Mouse (Mus musculus) frontal cortex, postnatal 14 days (tissue): ENCODE results near the gene Fnip2.
"Not testable (repeated sequence)": the region's sequence is repeated elsewhere in the genome, so short reads cannot be mapped to it uniquely, and the experiment has no call there.

Experiments used
- DNase-seq, 2 experiments: peaks; one replicate each; pipeline ENCODE4 v3.0.0; 2022; ENCODE audit warnings: low spot score in 2 of 2

Fnip2 gene

DNA sequence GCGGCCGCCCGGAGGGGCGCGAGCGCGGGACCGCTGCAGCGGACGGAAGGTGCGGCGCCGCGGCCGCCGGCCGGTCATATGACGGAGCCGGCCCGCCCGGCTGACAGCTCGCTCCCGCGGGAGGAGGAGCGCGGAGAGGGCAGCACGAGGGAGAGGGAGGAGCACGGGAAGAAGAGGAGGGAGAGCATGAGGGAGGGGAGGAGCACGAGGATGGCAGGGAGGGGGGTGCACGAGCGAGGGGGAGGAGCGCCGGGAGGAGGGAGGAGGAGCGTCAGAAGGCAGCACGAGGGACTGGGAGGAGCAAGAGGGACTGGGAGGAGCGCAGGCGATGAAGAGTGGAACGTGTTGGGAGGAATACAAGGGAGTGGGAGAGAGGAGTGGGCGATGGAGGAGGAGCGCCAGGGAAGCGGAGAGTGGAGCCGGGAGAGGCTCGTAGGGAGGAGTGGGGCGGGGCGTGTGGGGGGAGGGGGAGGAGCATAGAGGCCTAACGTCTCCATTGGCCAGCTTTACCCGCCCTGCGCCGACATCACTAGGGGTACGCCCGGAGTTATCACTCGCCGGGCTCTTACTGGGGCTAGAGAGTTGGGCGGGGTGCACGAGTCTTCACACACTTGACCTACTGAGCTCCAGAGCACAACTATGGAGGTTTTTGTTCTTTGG is at the start of gene Fnip2:
TSS of gene Fnip2 (minus strand) at position 94 of the 660 bp plus-strand sequence.
- DNase-seq = peak; percentile 76 to 83

DNA sequence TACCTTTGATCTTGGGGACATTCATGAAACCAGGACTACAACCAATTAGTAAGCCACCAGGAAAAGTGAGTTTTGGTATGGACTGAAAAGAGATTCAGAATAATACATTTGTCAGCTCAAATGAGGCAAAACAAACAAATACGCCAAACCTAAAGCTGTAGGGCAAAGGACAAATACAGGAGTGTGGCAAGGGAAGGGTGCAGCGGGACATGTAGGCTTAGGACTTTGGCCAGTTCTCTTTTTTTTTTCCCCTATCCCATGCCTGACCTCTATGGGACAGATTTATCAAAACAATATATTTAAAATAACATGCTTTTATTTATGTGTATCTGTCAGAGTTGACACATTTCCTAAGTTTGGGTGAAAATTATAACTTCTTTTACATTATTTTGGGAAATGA is 42.3 kb upstream of the Fnip2 start:
- no peak for DNase-seq

DNA sequence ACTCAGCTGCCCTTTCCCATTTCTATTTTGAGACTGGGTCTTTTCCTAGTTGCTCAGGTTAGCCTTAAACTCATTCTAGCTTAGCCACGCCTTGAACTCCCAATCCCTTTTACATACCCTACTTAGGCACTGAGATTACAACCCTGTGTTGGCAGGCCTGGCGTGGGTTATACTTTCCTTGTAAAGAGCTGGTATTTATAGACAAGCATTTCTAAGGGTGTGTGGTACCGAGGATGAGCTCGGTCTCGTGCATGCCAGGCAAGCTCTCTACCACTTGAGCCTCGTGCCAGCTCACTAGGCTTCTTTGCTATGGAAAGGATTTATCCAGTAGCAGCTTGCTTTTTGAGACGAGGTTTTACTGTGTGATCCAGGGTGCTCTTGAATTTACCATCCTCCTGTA is 27.9 kb upstream of the Fnip2 start:
- DNase-seq = no peak

DNA sequence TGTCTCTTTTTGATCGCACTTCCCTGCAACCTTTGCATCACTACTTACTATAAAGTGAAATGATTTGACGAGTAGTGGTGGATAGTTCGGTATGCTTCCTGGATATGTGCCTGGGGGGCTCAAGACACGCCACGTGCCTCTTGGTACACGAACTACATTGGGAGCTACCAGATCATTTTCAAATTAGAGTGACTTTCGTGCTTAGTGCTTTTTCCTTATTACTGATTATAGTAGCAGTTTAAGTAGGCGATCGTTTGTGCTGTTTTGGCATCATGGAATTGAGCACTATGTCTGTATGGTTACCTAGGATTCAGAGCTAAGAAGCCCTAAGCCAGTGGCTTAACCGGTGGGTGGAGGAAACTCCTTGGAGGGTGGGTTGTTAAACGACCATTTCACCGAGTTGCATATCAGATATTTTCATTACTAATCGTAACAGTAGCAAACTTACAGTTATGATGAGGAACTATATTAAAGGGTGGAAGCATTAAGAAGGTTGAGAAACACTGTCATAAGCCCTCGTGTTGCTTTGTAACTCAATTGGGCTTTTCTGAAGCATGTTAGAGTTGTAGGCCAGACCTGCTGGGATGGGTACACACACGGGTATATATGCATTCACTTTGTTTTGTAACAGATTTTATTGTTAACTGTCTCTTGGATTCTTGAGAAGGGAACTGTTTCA is 24.3 kb upstream of the Fnip2 start:
- DNase-seq = no peak

DNA sequence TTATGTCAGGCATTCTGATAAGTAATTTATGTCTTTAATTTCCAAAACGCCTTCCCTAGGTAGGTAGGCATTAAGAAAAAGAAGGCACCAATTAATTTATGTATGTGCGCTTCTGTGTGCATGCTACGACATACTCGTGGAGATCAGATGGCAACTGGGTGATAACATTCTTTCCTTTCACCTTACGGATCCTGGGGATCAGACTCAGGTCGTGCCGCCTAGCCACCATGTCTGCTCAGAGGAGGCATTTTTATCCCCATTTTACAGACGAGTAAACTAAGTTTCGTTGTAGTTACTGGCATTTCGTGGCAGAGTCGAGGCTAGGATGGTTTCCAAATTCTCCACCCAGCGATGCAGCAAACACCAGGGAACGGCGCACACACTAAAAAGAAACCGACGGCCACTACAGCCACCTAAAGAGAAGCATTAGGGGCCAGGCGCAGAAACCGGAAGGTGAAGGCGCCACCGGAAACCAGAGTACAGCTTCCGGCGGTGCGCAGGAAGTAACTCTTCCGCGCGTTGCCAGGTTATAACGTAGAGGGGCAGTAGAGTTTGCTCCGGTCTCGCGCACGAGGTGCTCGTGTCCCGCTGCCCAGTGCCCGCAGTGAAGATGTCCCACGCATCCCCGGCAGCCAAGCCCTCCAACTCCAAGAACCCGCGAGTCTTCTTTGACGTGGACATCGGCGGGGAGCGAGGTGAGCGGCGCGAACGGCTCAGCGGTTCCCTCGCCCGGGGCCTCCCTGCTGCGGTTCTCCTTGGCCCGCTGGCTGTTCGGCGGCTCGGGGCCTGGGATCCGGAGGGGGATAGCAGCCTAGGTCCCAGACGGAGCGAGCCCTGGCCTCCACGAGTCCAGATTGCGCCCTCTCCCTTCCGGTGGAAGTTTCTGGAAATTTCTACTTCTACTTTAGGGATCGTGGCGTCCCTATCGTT is 23.5 kb upstream of the Fnip2 start, which contains the start of gene Ppid:
TSS of gene Ppid (plus strand) at position 480 of the 930 bp plus-strand sequence.
- peak; percentile 59 to 61 for DNase-seq

DNA sequence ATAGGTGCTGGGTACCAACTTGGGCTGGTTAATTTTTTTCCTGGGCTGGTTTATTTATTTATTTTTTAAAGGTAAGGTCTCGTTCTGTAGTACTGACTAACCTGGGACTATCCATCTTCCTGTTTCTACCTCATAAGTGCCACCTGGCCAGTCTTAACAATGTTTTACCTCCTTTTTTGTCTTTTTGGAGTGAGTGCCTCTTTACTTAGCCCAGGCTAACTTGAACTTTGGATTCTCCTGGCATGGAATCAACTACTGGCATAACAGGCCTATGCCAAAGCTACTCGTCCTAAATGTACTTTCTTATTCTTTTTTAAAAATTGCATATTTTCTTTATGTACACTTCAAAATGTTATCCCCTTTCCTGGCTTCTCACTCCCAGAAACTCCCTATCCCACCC is 22.1 kb upstream of the Fnip2 start:
- no peak for DNase-seq

DNA sequence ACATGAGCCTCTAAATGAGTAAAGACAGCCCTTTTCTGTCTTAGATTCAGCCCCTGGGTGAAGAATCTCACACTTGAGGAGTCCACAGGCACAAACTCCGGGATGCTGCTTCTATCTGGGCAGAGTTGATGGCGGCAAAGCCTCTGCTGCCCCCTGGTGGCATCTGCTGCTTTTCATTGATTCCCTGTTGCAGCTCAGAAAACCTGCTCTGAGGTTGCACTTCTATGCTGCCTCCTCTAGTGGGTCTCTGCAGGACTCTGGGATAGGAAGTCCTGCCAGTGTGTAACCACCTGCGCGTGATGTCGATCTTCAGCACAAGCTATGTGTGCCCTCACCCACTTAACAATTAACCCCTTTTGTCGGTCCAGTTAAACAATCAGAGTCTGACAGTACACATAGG is 19.2 kb upstream of the Fnip2 start:
- peak; percentile 81 to 92 for DNase-seq

DNA sequence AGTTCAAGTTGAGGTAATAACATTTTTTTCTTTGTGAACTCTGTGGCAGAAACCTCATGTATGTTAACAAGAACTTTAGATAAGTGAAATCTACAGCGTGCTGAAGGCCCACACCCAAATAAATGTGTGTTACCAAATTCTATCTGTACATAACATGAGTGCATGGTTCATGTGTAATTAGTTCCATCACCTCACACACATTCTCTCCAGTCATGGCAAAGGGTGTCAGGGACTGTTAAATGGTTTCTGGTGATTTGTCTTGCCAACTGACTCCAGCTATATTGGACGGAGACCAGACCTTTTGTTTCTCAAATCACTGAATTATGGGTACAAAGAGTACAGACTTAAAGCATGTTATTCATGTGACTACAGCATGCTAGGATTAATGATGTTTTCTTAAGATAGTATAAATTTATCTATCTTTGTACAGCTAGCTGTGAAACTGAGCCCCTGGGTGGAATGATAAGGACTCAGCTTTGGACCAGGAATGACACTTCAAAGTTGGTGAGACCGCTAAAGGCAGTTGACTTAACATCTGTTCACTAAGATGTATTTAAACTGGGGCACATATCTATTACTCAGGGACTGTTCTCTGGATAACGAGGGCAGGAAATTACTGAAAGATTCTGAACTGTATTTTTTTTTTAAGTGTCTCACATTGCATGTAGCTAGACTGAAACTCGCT is 12.4 kb upstream of the Fnip2 start:
- DNase-seq = no peak

DNA sequence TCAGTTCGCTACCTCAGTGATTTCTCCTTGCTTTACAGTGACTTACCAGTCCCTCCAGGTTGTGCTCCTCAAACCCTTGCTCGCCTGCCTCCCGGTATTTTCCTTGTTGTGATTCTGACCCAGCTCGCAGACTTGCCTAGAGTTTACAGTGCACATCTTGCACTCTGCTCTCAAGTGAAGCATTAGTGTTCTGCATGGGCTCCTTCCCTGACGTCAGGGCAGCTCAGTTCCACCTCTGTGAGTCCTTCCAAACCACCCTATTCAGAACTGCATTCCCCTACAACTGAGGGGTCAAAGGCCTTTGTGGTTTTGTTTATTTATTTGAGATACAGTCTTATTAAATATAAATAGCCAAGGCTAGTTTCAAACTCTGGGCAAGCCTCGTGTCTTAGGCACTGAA is 10.6 kb upstream of the Fnip2 start:
- DNase-seq = no peak

DNA sequence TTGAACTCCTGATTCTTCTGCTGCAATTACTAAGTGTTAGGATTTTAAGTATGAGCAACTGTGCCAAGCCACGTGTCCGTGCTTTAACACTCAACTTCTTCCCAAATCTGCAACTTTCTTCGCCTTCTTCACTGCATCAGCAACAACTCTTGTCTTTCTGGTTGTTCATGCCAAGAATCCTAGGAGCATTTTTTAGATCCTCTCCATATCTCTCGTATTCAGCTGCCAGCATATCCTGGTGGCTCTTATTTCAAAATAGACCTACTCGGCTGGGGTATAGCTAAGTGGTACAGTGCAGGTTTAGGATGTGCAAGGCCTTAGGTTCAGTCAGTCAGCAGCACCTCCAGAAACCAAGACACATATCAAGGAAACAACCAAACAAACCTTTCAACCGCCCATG is 10.0 kb upstream of the Fnip2 start:
- no peak for DNase-seq

DNA sequence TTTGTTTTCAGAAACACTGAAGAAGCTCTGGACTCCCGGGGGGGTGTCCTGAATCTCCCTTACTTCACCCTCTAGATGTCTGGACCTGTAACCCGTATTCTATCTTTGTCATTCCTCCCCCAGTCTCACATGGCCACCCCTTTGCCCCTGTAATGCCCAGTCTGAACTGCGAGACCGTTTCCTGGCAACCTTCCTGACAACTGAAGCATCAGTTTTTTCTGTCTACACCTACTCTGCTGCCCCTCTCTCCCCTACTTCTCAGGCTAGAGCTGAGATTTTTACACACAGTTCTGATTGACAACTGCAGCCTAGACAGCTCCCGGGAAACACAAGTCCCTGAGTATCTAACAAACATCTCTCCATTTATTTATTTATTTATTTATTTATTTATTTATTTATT is 9.3 kb upstream of the Fnip2 start:
- DNase-seq = no peak

DNA sequence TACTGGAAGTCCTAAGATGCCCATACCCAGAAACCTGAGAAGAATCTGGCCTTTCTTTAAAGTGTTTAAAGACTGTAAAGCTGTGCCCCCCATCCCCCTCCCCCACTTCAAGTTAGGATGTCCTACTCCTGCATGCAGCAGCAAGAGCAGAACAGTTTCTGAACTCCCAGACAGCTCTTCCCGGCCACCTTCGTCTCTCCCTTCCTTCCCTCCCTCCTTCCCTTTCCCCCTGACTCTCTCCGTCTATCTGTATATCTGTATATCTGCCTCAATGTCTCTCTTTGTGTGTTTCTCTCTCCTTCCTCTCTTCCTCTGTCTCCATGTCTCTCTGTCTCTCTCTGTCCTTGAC is 8.8 kb upstream of the Fnip2 start:
- no peak for DNase-seq

DNA sequence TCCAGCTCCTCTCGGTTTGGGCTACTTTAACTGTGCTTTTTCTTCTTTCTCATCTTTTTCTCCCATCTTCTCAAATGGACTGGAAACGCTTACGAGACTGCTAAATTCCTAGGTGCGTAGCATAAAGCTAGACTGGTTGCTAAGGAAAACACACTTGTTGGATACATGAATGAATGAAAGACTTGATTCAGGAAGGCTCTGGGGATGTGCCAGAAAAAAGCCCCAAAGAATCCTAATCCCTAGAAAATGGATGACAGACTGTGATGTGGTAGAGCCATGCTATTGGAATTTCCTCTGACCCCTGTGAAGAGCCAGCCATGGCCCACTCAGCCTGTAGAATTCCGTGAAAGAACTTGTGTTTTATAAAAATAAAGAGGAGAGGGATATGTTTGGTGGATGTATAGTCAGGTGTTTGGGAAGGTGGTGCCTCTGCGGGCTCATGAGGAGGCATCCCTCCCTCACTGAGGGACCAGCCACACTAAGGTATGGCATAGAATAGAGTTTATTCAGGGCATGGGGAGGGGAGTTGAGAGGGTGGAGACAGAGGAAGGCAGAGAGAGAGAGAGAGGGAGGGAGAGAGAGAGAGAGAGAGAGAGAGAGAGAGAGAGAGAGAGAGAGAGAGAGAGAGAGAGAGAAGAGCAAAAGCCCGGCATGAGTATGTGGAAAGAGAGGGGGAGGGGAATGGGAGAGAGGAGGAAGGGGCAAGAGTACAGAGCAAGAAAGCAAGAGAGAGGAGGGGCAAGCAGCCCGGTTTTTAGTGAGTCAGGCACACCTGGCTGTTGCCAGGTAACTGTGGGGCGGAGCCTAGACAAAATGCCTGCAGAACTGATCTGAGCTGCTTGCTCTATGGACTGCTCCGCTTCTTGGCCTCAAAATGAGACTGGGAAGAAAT is 8.2 kb upstream of the Fnip2 start:
- DNase-seq = no peak

DNA sequence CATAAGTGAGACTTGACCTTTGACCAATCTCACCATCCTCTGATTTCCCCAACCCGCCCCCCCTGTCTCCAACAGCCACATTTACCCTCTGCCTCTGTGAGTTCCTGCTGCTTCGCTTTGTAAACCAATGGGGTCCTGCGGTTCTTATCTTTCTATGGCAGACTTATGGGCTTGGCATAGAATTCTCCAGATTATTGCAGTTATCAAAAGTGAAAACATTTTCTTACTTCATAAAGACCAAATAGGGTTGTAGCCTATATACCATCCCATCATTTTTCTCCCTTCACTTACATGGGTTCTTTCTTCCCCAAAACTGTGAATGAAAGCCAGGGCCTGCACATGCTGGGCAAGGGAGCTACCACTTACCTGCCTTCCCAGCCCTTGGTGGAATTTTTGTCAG is 6.7 kb upstream of the Fnip2 start:
- no peak for DNase-seq

DNA sequence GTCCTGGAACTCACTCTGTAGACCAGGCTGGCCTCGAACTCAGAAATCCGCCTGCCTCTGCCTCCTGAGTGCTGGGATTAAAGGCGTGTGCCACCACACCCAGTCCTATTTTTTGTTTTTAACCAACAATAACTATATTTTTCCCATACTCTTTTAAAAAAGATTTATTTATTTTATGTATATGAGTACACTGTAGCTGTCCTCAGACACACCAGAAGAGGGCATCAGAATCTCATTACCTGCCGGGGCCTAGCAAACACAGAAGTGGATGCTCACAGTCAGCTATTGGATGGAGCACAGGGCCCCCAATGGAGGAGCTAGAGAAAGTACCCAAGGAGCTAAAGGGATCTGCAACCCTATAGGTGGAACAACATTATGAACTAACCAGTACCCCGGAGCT is 5.8 kb upstream of the Fnip2 start:
- DNase-seq = not testable (repeated sequence)

DNA sequence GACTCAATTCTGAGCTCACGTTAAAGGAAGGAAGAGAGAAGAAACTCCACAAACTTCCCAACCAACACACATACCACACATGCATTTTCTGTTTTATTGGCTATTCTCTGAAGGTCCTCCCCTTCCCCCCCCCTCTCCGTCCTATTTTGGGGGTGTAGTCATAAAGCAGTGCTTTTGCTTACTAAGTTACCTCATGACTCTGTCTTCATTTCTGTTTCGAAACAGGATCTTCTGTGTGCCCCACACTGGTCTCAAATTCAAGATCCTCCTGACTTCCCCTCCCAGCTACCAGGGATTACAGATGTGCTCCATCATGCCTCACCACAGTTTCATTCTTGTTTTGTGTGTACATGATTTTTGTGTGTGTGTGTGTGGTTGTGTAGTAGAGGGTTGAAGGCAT is 4.8 kb upstream of the Fnip2 start:
- no peak for DNase-seq

DNA sequence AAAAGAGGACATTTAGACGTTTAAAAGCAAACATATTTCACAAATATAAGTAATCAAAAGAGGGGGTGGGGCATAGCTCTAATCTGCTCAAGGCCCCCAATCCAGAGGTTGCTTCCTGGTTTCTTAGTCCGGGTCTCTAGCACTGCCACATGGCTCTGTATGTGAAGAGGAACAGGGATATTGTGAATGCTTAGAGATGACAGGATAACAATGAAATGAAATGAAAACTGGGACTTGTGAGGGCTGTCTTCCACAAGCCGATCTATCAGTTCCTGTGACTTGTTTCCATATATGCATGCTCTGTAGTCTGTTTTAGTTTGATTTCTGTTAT is 1.7 kb upstream of the Fnip2 start:
- no peak for DNase-seq

DNA sequence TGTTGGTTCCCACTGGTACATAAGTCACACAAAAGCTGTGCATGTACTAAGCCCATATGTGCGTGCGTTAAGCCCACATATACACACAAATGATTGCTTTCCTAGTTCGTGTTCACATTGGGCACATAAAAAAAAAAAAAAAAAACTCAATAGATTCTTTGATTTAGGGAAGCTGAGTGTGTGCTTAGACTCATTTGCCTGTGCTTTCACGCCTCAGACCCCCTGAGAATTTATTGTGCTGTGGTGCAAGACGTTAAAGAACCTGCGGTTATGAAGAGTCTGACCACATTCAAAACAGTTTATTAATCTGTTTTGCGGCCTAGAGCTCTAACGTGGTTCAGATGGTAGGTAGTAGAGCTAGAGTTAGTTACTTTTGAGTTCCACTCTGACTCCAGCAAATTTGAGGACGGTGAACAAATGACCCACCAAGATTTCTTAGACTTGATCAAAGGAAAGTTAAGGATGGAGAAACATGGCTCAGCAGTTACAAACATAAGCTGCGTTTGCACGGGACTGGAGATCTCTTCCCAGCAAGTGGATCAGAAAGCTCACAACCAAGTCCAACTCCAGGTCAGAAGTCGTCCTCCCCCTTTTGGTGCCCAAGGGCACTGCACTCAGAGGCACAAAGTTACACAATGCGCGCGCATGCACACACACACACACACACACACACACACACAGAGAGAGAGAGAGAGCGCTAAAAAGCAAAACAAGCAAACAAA is 1.2 kb upstream of the Fnip2 start:
- no peak for DNase-seq

DNA sequence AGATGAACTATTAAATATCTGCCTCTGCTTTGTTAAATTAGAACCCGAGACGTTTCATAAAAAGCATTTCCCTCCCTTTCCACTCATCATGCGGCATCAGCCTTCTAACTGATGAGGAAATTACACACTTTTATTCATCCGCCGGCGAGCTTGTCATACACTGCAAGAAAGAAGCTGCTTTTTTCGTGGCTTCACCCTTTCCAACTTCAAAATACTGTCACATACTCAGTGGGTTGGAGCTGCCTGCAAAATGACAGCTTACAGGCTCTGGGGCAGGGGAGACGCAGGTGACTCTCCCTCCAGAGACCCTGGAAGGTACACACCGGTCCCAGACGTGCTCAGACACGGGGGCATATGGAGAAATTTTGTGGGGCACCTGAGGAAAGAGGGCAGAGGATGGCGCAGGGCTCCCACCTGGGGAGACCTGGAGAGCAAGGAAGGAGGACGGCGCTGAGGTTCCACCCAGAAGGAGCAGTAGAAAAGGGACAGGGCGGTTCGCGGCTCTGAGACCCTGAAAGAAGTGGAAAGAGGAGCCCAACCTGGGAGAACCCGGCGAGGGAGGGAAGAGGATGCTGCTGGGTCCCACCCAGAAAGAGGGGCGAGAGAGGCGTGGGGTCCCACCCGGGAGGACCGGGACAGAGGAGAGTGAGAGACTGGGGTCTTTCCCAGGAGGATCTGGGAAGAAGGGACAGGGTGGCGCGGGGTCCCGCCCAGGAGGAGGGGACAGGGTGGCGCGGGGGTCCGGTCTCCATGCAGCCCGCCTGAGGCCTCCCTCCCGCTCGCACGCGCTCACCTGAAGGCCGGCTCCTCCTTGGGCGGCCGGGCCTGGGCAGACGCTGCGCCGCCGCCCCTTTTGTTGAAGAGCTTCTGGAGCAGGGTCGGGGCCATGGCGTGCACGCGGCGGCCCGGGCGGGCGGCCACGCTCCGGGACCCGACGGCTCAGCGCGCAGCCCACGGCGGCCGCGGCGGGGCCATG is 592 bp downstream of the Fnip2 start:
- peak in 1 of 2 experiments; percentile 32 for DNase-seq
